In genomic region chr19:7491960-7492359, GRCm38 (mm10) we compare ENCODE assay signal across 21 mouse cellular contexts. TPM values are rescaled to one million over a fixed set of nuclear protein-coding genes. Genes with fewer than 3 reads are reported as not detected.
DNase-seq lines count a peak whose midpoint lies in the region; ATAC-seq and TF ChIP-seq lines count a peak whose summit lies in the region.
"Had no signal": no experiment of that assay in that cellular context is flagged by ENCODE, and none has a peak within 500 bp of the region (broad histone marks: within the 10 kb centered on the region; RNA-seq: fewer than 3 reads in every experiment).

No protein-coding gene starts in this region.

- 0 out of 2 replicates have a peak, but pooled peaks cover 5% of the 10 kb centered on the region for H3K4me1 ChIP-seq in heart, embryonic 12.5 days (replicated peaks)
- peaks cover 2% of the 10 kb centered on the region; the same call in 1 of the 2 replicates for H3K4me1 ChIP-seq in testis, adult 2 months (ENCODE audit: control insufficient read depth, insufficient read depth, low read length)
- no peaks in the 10 kb centered on the region for H3K4me1 ChIP-seq in stomach, postnatal 0 days (replicated peaks; ENCODE audit: control insufficient read depth, insufficient read depth)
- H3K4me1 ChIP-seq: embryonic facial prominence, embryonic 12.5 days had no signal

- no peak overlapping the region for H3K27ac ChIP-seq in heart, embryonic 12.5 days (ENCODE audit: poor library complexity, severe bottlenecking)
- H3K27ac ChIP-seq in testis, adult 2 months (ENCODE audit: control insufficient read depth, insufficient read depth, low read depth, low read length) = no peak overlapping the region
- H3K27ac ChIP-seq in stomach, postnatal 0 days (replicated peaks) = peak overlapping the region; percentile 99; the same call in 1 of the 2 replicates
- H3K27ac ChIP-seq: embryonic facial prominence, embryonic 10.5 days; embryonic facial prominence, embryonic 12.5 days; forebrain, embryonic 13.5 days; forebrain, embryonic 15.5 days had no signal

- no peaks in the 10 kb centered on the region for H3K9me3 ChIP-seq in heart, embryonic 12.5 days (replicated peaks)
- no peaks in the 10 kb centered on the region for H3K9me3 ChIP-seq in stomach, postnatal 0 days (ENCODE audit: control insufficient read depth, low read length)
- H3K9me3 ChIP-seq: embryonic facial prominence, embryonic 10.5 days; embryonic facial prominence, embryonic 12.5 days; forebrain, embryonic 13.5 days; forebrain, embryonic 15.5 days had no signal

- TF ChIP-seq POLR2A in testis, adult 2 months (IDR thresholded peaks at IDR 0.05; ENCODE audit: control insufficient read depth, low read depth, low read length) = no peak

- no peak for TF ChIP-seq EP300 in stomach, postnatal 0 days (optimal IDR thresholded peaks at IDR 0.05)

- no peak overlapping the region for H3K4me3 ChIP-seq in heart, embryonic 12.5 days
- H3K4me3 ChIP-seq in testis, adult 2 months (ENCODE audit: control insufficient read depth, low read depth, low read length) = peak overlapping the region; percentile 43
- no peak overlapping the region for H3K4me3 ChIP-seq in stomach, postnatal 0 days (ENCODE audit: low read depth, low read length)
- H3K4me3 ChIP-seq: embryonic facial prominence, embryonic 10.5 days; embryonic facial prominence, embryonic 12.5 days; forebrain, embryonic 13.5 days; forebrain, embryonic 15.5 days had no signal

- ATAC-seq in heart, embryonic 12.5 days (ENCODE audit: insufficient number of reproducible peaks, low FRiP score) = no peak
- no peak for ATAC-seq in stomach, postnatal 0 days (ENCODE audit: low FRiP score, low TSS enrichment)
- ATAC-seq: activated CD4-positive, CD25-positive, alpha-beta regulatory T cell, adult 4 months; forebrain, embryonic 13.5 days; forebrain, embryonic 15.5 days; Patski had no signal

- no peaks in the 10 kb centered on the region for H3K36me3 ChIP-seq in heart, embryonic 12.5 days
- H3K36me3 ChIP-seq in testis, adult 2 months (ENCODE audit: control insufficient read depth, insufficient read depth, low read length) = no peaks in the 10 kb centered on the region
- no peaks in the 10 kb centered on the region for H3K36me3 ChIP-seq in stomach, postnatal 0 days (ENCODE audit: control insufficient read depth, insufficient read depth, low read length)
- H3K36me3 ChIP-seq: embryonic facial prominence, embryonic 10.5 days; embryonic facial prominence, embryonic 12.5 days; forebrain, embryonic 15.5 days had no signal

- H3K4me2 ChIP-seq in heart, embryonic 12.5 days = no peak overlapping the region
- no peak overlapping the region for H3K4me2 ChIP-seq in stomach, postnatal 0 days (replicated peaks; ENCODE audit: low read depth)
- H3K4me2 ChIP-seq: embryonic facial prominence, embryonic 12.5 days; forebrain, embryonic 13.5 days; forebrain, embryonic 15.5 days had no signal

- WGBS in heart, embryonic 12.5 days = 85% methylated on average over 6 of the region's 6 CpGs
- 76% methylated on average over 6 of the region's 6 CpGs for WGBS in stomach, postnatal 0 days

- peak; percentile 86 for DNase-seq in heart, adult 11 months
- DNase-seq in testis, postnatal 14 days (ENCODE audit: low spot score) = no peak
- DNase-seq in 416B (ENCODE audit: low read depth) = peak; percentile 58
- no peak for DNase-seq in stomach, postnatal 0 days (ENCODE audit: low spot score)
- no peak for DNase-seq in Muller cell, postnatal 12 days (ENCODE audit: inconsistent ontology term)
- DNase-seq: adrenal gland, adult 8-10 months; adrenal gland, postnatal 14 days; adrenal gland, postnatal 36 days; cerebellum, adult 11-12 months; cerebellum, adult 2 months; cerebellum, adult 9-10 months; cerebellum, postnatal 10 days; cerebellum, postnatal 25 days had no signal

- no peaks in the 10 kb centered on the region for H3K27me3 ChIP-seq in heart, embryonic 12.5 days (replicated peaks)
- H3K27me3 ChIP-seq in testis, adult 2 months (ENCODE audit: control insufficient read depth, insufficient read depth, low read length) = no peaks in the 10 kb centered on the region
- H3K27me3 ChIP-seq in stomach, postnatal 0 days (ENCODE audit: control insufficient read depth, insufficient read depth, low read length) = no peaks in the 10 kb centered on the region
- H3K27me3 ChIP-seq: embryonic facial prominence, embryonic 12.5 days; forebrain, embryonic 13.5 days; forebrain, embryonic 15.5 days; Patski had no signal

- no peak for TF ChIP-seq CTCF in testis, adult 2 months (IDR thresholded peaks at IDR 0.05; ENCODE audit: control insufficient read depth, insufficient read depth, insufficient replicate concordance, low read depth, low read length)
- no peak for TF ChIP-seq CTCF in stomach, postnatal 0 days (IDR thresholded peaks at IDR 0.05; ENCODE audit: low read depth)

- no peak overlapping the region for H3K9ac ChIP-seq in heart, embryonic 12.5 days
- H3K9ac ChIP-seq in stomach, postnatal 0 days (ENCODE audit: low read length) = no peak overlapping the region
- H3K9ac ChIP-seq: embryonic facial prominence, embryonic 12.5 days; forebrain, embryonic 13.5 days; forebrain, embryonic 15.5 days had no signal

RNA-seq across cellular contexts. Expression of gene Atl3, which starts 1.9 kb away (rescaled TPM):
- 10.3 and 11.7 TPM in 2 replicates for polyA plus RNA-seq in heart, embryonic 12.5 days (2016; fragmentation: Nextera tagmentation; extraction: Ambion mirVana)
- 188 and 193 TPM in 2 replicates for polyA plus RNA-seq in testis, adult 2 months (2012; rRNA removed)
- polyA plus RNA-seq in stomach, postnatal 0 days (2015; fragmentation: Nextera tagmentation; extraction: Ambion mirVana) = 14.4 and 17.7 TPM in 2 replicates

RNA-seq across cellular contexts. Expression of gene Rtn3, which starts 8.9 kb away (rescaled TPM):
- 158 TPM in 2 replicates for polyA plus RNA-seq in heart, embryonic 12.5 days (2016; fragmentation: Nextera tagmentation; extraction: Ambion mirVana)
- polyA plus RNA-seq in testis, adult 2 months (2012; rRNA removed) = 70.5 and 88.7 TPM in 2 replicates
- polyA plus RNA-seq in stomach, postnatal 0 days (2015; fragmentation: Nextera tagmentation; extraction: Ambion mirVana) = 116 and 120 TPM in 2 replicates

Comparison
In these comparisons a context has a peak if more than half of its experiments do, and no peak if none do; other contexts are left out.
1. DNase-seq: peak in heart, adult 11 months (single experiment) and 416B (single experiment); none in testis, postnatal 14 days (single experiment), stomach, postnatal 0 days (single experiment) and Muller cell, postnatal 12 days (single experiment).
2. RNA of gene Atl3, which starts 1.9 kb away (polyA plus RNA-seq): 188 to 193 TPM in testis, adult 2 months; 14.4 to 17.7 TPM in stomach, postnatal 0 days and 10.3 to 11.7 TPM in heart, embryonic 12.5 days; every median in the first group is over 10 times any median in the second.